Mouse (Mus musculus) layer of hippocampus, adult 8-10 months (tissue): ENCODE results near the gene Il10rb. TPM values are rescaled to one million over a fixed set of nuclear protein-coding genes. Genes with fewer than 3 reads are reported as not detected.
"Not testable (repeated sequence)": the region's sequence is repeated elsewhere in the genome, so short reads cannot be mapped to it uniquely, and the experiment has no call there.

Experiments
- DNase-seq, 2 experiments: peaks; one replicate each; pipeline ENCODE4 v3.0.0; 2022; ENCODE audit warnings: low spot score in 2 of 2
- total RNA-seq, 4 experiments: library from RNA; stranded (reverse); gene quantifications; 2 replicates each; pipeline ENCODE4 v1.2.4; 2022

The Il10rb gene
- total RNA-seq, 4 experiments from 2014 or later: 9.6 to 18.3 (median 14.3) TPM

DNA sequence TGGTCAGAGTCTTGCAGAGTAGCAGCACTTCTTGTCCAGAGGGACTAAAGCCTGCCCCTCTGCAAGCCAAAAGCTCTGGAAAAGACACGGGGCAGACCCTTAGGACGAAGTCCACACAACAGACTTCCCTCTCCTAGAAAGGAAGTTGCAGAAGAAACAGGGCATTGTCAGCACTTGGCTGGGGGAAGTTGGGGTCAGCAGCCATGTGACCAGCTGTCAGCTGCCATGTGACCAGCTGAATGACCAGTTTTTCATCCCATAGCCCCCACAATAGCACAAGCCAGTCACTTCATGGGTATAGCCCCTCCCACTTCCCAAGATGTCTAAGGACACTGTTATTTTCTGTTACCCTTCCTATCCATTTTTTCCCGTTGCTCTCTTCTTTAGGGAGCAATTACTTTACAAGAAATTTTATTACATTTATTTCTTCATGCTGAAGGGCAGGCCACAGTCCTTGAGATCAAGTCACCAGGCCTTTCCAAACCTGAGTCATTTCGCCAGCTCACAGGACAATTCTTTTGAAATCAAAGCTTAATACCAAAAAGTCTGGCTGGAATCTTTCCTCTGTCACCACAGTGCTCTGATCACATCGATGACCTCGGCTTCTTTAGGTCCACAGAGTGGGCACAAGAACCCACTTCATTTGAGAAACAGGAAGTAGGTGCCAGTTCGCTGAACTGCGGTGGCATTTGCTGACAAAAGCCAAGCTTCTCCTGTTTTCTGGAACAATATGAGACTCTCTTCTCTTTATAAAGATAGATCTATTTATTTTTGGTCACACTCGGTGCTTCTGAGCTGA is 9.6 kb downstream of the Il10rb start:
- no peak for DNase-seq

DNA sequence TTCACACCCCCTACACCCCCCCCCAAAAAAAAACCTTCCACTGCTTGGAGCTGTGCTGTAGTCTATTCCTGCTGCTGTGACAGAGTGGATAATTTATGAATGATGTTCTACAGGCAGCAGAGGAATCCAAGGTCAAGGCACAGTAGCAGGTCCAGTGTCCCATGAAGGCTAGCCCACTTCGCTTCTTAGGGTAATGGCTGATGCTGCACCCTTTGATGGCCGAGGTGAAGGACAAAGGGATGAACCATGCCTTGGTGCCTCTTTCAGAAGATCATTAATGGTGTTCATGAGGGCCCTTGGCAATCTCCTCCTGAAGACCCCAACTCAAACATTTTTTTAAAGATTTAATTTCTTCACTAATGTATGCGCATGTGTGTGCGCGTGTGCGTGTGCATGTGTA is 10.4 kb downstream of the Il10rb start:
- DNase-seq: no peak

DNA sequence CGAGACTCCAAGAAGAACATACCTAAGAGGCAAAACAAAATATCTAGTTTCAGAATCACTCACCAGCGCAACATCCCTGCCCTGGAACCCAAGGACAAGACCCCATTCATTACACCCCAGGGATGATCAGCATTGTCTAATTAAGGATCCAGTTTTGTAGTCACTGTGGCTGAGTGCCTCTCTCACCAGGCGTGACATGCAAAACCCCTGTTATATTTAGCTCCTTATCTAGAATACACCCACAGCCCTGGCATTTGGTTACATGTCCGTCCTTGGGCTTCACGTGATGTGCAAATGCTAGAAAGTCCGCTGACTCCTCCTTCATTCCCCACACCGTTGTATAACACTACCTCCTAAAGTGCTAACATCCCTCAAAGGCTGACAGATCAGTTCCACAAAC is 11.0 kb downstream of the Il10rb start:
- no peak for DNase-seq

DNA sequence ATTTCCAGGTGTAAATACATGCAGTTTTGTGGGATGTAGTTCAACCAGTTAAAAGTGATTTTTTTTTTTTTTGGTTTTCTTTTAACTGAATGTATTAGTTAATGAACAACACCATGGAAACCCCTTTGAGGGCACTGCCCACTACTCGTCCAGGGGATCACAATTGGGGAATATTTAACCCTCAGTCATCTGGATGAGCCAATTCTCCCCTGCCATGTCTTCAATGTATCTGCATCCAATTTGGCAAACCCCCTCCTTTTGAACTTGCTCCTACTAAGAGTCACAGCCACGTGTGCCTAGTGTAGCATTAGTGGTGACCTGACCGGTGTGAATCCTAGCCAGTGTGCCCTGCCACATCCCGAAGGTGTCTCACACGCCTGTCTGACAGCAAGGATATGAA is 12.6 kb downstream of the Il10rb start:
- DNase-seq: no peak

DNA sequence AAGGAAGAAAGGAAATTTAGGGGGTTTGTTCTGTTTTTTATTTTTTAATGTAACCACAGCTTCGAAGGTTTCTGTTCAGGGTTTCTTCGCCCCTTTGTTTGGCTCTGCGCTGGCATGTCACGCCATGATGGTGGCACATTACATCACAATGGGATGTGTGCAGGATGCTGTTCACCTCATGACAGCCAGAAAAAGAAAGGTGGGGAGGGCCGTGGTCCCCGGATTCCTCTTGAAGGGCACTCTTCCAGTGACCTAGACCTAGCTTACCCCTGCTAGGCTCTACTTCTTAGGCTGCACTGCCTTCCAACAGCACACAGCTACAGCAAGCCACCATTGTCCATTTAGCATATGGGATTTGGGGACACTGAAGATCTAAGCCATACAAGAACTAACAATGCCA is 19.9 kb downstream of the Il10rb start:
- DNase-seq: no peak

DNA sequence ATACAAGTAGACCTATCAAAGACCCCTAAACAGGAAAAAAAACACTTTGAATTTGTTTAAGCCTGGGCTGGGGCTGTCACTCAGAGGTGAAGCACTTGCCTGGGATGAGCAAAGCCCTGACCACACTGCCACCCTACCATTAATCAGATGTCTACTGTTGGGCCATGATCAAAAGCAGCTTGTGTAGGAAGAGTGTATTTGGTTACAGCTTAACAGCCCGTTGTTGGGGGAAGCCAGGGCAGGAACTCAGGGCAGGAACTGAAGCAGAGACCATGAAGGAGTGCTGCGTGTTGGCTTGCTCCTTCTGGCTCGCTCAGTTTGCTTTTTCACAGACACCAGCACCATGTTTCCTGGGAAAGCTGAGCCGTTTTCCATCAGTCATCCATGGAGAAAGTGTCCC is 20.6 kb downstream of the Il10rb start:
- no peak for DNase-seq

DNA sequence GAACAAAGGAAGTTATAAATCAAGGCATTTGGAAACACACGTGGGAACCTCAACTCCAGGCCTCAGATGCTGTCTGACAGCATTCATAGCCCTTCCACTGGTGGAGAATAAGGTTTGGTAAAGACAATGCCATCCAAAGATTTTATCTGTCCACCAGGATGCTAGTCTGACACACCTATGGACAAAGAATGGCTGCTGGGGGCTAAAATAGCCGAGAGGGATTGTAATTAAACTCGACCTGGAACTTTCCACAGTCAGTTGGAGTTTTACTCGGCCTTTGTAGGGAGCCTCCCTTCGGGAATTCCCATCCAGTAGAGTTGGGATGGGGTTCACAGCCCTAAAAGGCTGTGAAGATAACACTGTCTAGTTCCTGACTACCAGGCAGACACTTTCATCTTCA is 21.5 kb downstream of the Il10rb start:
- no peak for DNase-seq

DNA sequence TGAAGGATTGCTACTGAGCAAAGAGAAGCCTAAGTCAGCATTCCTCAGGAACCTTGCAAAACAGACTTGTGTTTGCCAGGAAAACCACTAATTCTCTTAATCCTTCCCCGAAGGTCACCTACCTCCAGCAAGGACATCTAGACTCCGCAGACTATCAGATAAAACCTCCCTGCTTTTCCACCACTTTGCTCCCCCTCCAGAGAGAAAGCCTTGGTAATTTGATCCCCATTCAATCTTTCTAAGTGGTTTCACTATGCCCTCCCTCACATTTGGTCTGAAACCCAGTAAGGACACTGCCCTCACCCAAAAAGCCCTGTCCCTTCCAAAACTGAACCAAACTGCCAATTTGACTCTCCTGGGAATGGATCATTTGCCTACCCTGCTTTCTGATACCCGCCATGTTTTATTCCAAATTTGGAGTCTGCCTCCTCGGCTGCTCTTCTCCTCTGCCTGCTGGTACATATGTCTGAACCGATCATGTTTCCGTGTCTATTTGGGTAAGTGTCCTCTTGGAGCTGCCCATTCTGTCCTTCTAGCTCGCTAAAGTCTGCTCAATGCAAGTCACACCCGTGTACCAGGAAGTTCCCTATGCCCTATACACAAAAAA is 22.4 kb downstream of the Il10rb start:
- DNase-seq: no peak

DNA sequence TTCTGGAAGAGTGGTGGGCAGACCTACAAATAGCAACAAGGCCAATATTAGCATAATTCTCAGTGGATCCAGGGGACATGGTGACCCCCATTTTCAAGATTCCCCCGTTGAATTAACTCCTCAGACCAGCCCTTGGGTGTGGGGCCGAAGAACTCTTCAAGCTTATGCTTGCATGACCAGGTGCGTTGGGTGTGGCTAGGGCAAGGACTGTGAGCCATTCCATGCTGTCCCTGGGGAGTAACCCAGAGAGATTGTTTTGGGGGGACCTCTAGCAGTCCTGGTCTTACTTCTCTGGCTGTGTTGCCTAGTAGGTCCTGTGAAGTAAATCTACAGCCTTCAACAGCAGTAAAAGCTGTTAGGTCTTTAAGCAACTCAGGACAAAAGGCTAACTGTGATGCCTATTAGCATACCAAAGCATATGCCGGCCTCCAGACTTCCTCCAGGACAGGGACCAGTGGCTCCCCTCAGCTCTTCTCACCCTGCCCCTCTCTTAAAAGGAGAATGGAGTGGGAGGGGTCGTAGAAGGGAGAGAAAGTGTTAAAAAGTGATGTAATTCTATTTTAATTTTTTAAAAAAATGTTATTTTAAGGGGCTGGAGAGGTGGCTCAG is 26.9 kb downstream of the Il10rb start:
- no peak for DNase-seq

DNA sequence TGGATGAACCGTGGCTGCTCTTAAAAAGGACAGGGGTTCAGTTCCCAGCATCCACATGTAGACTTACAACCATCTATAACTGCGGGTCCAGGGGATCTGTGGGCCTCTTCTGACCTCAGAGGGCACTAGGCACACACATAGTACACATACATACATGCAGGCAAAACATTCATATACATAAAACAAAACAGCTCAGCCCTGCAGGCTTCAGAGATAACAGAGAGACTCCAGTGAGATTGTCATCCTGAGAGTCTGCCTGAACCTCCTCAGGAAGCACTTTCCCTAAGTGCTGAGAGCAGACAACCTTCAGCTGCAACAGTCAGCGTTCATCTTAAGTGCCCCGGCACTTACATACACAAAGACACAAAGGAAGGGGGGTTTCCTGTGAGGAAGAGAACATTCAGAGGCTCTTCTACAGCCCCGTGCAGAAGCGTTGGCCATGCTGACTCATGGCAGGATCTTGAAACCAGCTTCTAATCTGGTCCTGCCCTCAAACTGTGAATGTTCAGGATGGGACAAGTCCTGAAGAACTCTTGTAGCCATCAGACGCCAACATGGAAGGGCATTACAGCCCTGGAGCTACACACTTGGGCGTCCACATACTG is 27.5 kb downstream of the Il10rb start:
- DNase-seq: no peak

DNA sequence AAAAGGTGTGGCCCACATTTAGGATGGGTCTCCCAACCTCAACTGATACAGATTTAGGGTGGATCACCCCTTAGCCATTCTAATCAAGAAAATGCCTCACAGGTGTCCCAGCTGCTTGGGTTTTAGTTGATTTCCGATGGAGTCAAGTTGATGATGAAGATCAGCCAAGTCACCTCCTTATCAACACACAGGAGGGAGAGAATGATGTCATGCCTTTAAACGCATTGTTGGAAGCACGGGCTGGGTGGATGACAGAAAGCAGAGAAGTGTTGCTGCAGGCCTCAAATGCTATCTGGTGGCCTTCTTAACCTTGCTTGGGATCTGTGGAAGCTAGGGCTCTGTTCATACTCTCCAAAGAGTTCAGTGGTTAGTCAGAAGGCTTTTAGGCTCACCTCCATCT is 28.2 kb downstream of the Il10rb start:
- DNase-seq: no peak

DNA sequence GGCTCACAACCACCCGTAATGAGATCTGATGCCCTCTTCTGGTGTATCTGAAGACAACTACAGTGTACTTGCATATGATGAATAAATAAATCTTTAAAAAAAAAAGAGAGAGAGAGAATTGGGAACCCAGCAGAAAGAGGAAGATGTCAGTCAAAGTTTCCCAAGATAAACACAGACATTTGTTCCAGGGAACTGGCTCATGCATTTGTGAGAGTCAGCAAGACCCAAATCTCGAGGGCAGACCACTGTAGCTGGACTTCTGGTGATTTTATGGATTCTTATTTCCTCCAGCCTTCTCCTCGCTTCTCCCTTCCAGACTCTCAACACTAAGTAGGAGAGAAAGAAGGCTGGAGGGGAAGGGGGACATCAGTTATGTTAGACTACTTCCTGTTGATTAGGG is 32.1 kb downstream of the Il10rb start:
- DNase-seq: no peak

DNA sequence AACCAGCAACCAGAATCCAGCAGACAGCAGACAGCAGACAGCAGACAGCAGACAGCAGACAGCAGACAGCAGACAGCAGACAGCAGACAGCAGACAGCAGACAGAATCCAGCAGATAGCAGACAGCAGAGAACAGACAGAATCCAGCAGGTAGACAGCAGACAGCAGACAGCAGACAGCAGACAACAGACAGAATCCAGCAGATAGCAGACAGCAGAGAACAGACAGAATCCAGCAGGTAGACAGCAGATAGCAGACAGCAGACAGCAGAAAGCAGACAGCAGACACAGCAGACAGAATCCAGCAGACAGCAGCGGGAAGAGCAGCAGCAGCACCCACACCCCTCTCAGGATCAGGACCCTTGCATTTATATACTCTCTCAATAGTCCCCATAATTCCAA is 32.6 kb downstream of the Il10rb start:
- not testable (repeated sequence) for DNase-seq

DNA sequence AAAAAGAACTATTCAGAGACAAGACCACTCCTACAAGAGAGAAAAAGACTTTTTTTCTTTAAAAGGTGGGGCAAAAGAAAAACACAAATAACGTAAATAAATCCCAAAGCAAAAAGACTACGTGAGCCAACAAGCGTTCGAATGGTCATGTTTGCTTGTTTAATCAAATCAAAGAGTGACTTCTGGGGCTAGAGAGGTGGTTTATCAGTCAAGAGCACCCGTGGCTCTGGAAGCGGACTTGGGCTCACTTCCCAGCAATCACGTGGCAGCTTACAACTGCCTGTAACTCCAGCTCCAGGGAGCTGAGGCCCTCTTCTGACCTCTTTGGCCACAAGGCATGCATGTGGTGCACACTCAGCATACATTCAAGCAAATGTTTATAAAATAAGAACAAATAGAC is 35.4 kb downstream of the Il10rb start:
- no peak for DNase-seq

DNA sequence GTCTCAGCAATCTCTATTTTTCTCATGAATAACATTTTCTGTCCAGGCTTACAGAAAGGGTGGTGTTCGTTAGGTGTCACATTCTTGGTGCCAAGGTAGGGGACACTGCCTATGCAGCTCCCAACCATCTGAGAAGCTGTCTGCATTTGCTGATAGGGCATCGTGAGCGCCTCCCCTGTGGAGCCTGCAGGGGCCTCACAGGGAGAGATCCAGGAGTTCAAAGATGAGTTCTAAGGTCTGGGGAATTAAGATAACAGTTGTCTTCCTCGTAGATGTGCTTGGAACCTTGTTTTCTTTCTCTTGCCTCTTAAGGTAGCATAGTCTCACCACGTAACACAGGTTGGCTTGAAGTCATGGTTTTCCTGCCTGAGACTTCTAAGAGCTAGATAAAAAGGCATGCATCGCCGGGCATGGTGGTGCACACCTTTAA is 35.9 kb downstream of the Il10rb start:
- no peak for DNase-seq

DNA sequence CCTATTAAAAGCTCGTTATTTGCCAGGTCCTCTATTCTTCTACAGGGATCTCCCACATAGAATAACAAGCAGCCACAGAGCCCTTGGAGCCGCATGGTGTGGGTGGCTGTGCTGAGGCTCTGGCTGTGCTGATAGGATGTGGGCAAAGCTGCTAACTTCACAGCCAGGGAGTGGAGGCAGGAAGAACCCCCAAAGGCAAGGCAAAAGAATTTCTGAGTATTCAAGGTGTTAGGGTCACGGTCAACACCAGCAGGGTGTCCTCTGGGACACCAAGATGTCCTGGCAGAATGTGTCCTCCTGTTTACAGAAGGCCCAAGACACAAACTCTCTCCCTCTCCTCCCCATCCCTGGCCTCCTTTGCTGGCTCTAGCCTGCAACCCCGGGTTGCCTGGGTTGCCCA is 36.5 kb downstream of the Il10rb start:
- no peak for DNase-seq

DNA sequence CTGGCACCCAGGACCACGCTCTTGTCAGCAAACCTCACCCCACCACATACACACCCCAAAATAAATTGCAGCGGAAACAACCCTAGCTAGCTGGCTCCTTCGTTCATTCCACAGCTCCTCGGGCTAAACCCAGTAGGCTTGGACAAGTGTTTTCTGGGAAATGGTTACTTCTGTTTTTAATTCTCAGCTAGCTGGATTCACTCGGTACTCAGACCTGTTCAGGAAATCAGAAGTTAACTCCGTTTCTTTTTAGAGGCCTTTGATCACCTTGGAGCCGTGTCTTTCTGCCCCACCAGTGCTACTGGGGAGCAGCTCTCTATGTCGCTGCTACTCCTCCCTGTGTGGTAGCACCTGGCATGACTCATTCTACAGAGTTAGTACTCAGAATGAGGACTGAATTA is 37.2 kb downstream of the Il10rb start:
- no peak for DNase-seq

DNA sequence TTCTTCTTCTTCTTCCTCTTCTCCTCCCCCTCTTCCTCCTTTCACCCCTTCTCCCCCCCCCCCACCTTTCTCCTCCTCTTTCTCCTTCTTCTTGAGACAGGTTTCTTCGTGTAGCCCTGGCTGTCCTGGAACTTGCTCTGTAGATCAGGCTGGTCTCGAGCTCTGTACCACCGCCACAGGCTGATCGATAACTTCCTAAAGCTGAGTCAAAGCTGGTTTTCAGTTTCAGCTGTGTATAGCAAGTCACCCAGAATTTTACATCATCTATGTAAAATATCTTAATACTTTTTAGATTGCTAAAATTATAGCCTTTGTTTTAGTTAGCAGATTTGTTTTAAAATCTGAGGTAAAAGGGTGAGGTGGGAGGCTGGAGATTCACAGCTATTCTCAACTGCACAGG is 38.9 kb downstream of the Il10rb start:
- no peak for DNase-seq

DNA sequence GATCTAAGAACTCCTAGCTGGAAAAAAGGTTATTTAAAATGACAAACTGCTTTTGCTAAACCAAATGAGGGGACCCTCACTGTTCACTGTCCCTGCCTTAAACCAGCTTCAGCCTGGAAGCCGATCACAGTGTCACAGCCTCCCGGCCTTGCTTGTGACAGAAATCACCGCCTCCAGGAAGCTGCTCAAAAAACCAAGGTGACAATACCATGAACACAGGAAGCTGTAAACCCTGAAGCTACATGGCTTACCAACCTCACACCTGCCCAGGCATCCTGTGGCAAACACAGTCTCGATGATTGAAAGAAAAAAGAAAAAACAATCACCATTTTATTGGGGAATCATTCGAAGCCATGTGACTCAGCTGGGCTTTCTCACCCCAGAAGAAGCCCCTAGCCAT is 39.6 kb downstream of the Il10rb start:
- DNase-seq: no peak

DNA sequence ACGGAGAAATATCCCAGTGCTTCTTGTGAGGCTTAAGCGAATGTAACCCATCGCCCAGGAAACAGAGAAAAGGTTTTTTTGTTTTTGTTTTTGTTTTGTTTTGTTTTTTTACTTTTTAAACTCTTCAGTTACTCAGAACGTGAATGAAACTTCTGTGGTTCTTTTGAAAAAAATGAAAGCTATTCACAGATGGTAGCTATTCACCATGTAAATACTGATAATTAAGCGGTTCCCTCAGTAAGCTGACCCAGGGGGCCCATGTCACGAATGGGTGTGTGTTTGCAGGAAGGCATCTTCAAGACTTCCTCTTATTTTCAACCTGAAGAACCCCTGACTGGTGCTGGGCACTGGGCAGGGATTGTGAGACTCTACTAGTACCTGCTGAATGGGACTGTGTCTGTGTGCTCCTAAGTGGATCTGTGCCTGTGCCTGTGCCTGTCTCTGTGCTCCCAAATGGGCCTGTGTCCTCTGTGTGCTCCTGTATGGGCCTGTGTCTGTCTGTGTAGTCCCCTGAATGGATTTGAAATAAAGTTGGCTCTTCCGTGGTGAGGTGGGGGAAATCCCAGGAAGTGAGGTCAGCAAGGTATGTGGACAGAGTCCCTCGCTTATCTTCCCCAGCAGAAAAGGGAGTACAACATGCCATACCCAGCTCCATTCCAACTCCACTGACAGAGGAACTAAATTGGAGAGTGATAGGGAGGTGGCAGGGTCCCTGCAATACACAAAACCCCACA is 41.0 kb downstream of the Il10rb start:
- no peak for DNase-seq

DNA sequence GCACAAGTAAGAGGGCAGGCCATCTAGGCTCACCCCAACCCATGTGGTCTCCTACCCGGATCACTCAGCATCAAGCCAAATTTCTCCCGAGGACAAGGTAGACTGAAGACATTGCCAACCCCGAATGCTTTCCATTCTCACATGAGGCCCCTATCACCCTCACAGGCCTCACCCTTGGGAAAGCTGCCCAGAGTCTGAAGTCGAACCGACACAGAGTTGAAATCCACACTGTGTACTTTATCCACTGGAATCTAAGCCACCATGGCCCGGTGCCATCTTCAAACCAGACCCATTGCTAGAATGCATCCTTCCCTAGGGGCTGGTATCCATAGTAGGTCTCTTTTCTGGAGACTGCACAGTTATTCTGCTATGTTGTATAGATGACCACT is 41.5 kb downstream of the Il10rb start:
- no peak for DNase-seq

DNA sequence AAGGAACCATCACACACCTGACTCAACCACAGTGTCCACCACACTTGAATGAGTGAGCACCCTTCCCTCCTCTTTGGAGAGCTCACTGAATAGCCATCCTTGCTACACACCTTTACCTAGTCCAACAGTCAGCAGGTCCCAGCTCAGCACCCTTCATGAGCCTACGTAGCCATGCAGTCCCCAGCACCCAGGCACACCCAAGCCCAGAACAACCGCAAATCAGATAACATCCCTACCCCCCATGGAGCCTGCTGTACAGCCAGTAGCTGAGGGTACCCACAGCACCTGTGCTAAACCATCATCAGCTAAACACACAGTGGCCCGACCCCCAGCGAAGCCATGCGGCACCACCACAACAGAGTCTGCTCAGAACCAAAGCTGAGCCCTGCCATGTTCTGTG is 42.1 kb downstream of the Il10rb start:
- no peak for DNase-seq
